Mouse (Mus musculus) frontal cortex, postnatal 36 days (tissue): ENCODE measurements around the gene Ift20.
A peak's percentile ranks its signal among the peaks of the same experiment; 100 is the strongest.
"Not testable (repeated sequence)": the region's sequence is repeated elsewhere in the genome, so short reads cannot be mapped to it uniquely, and the experiment has no call there.

ENCODE experiments used
- DNase-seq, 2 experiments: peaks; one replicate each; pipeline ENCODE4 v3.0.0; 2022; ENCODE audit warnings: low spot score in 2 of 2

Ift20 gene

GRCm38 (mm10) chr11:78566775-78567174 lies 30.6 kb downstream of the Ift20 start:
- DNase-seq: no peak

GRCm38 (mm10) chr11:78567614-78568013 lies 31.5 kb downstream of the Ift20 start:
- DNase-seq: no peak

GRCm38 (mm10) chr11:78568827-78569226 lies 32.7 kb downstream of the Ift20 start:
- no peak for DNase-seq

- no peak for DNase-seq
These were observed 33.6 kb downstream of the Ift20 start for GRCm38 (mm10) chr11:78569806-78570205.

GRCm38 (mm10) chr11:78571441-78571840 lies 35.3 kb downstream of the Ift20 start:
- peak; percentile 36 to 51 for DNase-seq

- no peak for DNase-seq
These were observed 35.7 kb downstream of the Ift20 start for GRCm38 (mm10) chr11:78571854-78572253.

- DNase-seq: not testable (repeated sequence)
These were observed 37.9 kb downstream of the Ift20 start for GRCm38 (mm10) chr11:78574031-78574430.

- DNase-seq: no peak
These were observed 38.4 kb downstream of the Ift20 start for GRCm38 (mm10) chr11:78574536-78574935.

- DNase-seq: no peak
These were observed 38.8 kb downstream of the Ift20 start for GRCm38 (mm10) chr11:78574975-78575374.

- DNase-seq: no peak
These were observed 46.7 kb downstream of the Ift20 start for GRCm38 (mm10) chr11:78582848-78583247.

GRCm38 (mm10) chr11:78586099-78586498 lies 49.9 kb downstream of the Ift20 start:
- no peak for DNase-seq

- not testable (repeated sequence) for DNase-seq
These were observed 51.5 kb downstream of the Ift20 start for GRCm38 (mm10) chr11:78587677-78588076.
